Mouse (Mus musculus): Measurements from ENCODE around the gene Amot.
A peak's percentile ranks its signal among the peaks of the same experiment; 100 is the strongest.

The Amot gene

GRCm38 (mm10) chrX:145479942-145480341 lies 25.0 kb downstream of the Amot start:
- DNase-seq, result no peak

DNA sequence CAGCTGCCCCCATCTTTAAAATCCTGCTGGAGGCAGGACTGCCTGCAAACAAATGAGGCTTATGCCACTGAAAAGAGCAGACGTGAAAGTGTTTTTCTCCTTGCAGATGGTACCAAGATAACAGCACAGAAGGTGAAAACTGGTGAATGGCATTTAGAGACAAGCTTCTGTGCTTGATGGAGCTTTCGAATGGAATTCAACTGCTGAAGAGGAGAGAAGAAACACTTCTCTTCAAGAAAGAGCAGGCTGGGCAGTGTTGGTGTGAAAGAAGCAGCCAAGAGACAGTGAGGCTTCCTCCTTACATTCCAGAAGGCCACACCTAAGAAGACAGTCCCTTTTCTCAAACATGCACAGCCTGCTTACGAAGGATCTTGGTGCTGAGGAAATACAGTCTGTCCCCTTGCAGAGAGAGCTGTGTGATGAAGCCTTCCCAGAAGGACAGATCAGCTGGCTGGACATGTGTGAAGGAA lies 27.2 kb downstream of the Amot start:
- DNase-seq, result no peak

- no peak for DNase-seq
Observed at GRCm38 (mm10) chrX:145477003-145477724, 27.8 kb downstream of the Amot start.

- no peak for DNase-seq
Observed at GRCm38 (mm10) chrX:145468264-145468663, 36.7 kb downstream of the Amot start.

DNA sequence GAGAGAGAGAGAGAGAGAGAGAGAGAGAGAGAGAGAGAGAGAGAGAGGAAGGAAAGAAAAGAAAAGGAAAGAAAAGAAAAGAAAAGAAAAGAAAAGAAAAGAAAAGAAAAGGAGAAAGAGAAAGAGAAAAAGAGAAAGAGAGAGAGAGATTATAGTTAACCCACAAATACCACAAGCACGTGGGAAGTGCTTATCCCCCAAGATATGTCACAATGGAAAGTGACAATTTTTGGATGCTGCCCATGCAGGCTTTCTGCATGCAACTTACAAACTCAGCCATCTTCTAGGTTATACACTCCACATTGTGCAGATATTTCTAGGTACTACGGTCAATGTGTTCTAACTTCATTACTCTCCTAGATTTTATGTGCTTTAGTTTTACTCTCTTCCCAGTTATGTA lies 41.5 kb downstream of the Amot start:
- no peak for DNase-seq

DNA sequence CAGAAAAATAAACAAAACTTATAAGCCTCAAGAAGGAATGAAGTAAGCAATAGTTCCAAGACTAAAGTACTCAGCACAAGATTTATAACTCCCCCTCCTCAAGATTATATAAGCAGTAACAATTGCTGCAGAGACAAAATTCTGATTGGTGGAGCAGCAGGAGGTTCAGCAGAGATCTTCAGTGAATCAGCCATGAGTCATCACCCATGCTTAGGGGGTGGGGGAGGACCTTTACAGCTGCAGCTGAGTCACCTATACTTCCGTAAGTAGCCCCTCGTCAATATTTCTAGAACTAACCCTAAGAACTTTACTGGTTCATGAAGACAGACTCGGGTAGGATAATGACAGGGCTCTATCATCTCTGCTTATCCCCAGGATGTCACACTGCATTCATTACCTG lies 43.6 kb downstream of the Amot start:
- DNase-seq, result no peak

- DNase-seq, result no peak
Observed at GRCm38 (mm10) chrX:145456251-145456650, 48.7 kb downstream of the Amot start.

DNA sequence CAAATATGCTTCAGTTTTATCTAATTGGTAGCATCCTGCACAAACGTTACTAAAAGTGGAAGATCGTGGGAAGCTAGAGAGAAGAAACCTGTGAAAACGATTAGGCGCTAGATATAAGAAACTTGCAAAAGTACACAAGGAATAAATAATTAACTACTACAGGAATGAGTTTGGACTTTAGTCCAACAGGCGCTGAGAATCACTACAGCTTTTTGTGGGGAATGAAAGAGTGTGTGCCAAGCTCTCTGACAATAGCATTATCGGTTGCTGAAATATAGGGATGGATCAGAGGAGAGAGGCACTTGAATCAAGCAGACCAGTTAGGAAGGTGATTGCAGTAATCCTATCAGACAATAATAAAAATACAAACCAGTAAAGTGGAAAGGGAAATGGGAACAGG lies 49.4 kb downstream of the Amot start:
- DNase-seq, result no peak

DNA sequence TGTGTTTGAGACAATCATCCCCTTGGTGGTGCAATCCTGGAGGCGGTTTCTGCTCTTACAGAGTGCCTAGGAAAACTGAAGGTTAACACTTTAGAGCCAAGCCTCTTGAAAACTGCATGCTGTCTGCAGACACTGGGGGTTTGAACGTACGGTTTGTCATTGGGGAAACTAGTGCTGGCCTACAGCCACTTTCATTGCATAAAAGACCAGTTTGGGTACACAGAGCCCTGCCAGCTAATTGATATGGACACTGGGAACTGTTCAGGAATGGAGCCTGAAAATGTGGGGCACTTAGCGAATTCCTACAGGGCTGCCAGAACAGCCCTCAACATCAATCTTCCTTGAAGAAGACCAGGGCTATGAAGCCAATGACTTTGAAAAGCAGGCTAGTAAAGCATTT lies 50.2 kb downstream of the Amot start:
- DNase-seq, result peak; percentile 75

DNA sequence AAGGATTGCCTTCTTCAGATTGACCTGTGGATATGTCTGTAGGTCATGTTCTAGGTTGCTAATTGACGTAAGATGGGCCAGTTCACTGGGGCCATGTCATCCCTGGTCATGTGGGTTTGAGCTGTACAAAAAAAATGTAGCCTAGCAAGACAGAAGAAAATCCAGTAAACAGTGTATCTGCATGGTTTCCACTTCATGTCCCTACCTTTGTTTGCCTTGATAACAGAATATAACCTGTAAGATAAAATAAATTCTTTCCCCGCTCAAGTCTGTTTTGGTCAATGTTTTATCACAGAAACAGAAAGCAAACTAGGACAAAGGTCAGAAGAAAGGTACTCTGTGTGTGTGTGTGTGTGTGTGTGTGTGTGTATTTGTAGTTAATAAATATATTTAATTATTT lies 63.5 kb downstream of the Amot start:
- no peak for DNase-seq

- no peak for DNase-seq
Observed at GRCm38 (mm10) chrX:145433652-145434051, 71.3 kb downstream of the Amot start.

- DNase-seq, result no peak
Observed at GRCm38 (mm10) chrX:145430836-145431570, 74.0 kb downstream of the Amot start.

DNA sequence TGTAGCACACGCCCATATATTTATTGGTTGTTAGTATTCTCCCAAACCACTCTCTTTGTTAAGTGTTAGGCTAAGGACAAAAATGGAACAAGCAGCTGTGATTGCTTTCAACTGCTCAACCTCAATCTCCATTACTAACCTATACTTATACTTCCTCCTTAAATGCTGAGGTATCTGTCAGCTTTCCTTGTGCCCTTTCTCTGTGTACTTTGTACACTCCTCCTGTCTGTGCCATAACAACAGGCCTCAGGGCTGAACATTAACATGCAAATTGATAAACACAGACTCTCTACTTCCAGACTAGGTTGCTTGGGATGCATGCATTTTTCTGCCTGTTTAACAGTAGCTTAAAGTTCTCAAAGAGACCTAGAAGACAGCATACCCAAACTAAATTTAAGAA lies 76.2 kb downstream of the Amot start:
- DNase-seq, result no peak

- peak; percentile 30 for DNase-seq
Observed at GRCm38 (mm10) chrX:145424026-145424425, 81.0 kb downstream of the Amot start.

GRCm38 (mm10) chrX:145414319-145414718 lies 90.7 kb downstream of the Amot start:
- no peak for DNase-seq

DNA sequence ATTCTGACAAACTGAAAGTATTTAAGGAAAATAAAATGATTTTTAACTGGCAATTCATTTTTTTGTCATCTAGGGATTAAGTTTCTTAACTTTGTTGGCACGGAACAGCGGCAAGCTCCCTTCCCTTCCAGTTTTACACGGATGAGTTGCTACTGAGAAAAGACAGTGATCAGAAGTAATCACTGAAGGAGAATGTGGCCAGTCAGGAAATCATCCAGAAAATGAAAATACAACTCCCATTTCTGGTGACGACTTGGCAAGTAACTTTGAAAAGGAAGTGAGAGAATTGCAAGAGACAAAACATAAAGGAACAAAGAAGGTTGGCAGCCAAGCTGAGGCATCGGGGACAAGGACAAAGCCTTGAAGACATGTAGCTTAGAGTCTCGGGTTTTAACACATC lies 93.6 kb downstream of the Amot start:
- DNase-seq, result no peak

DNA sequence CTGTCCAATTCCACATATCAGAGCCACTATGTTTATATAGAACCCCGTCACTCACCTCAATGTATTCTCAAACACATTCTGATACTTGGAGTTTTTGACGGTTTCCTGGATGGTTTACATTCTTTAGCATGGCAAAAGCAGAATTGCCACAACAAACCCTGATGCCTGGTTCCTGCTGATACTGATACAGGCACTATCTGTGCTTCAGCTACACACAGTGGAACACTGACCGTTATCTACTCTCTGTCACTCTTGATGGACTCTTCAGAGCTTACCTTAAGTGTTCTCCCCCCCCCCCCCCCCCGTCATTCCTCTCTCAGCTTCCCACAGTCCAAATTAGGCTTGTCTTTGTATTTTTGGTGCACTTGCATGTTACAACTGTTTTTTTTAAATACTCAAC lies 98.9 kb downstream of the Amot start:
- DNase-seq, result no peak

DNA sequence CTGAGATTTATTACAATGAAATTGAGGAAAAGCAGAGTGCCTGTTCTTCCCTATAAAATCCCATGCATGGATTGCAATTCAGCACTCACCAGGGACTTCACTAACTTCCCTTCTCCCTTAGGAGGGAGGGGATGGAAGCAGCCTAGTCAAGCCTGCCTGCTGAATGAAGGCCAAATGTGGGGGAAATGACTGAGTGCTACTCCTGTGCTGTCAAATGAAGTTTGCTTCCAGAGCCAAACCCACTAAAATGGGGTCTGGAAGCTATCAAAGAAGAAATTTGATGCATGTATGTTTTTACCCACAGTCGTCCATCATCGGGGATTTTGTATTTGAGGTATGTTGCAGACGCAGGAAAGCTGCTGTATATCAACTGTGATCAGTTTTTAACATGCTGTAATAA lies 103.1 kb downstream of the Amot start:
- no peak for DNase-seq

- DNase-seq, result no peak
Observed at GRCm38 (mm10) chrX:145399236-145399635, 105.7 kb downstream of the Amot start.
